Mouse (Mus musculus) adrenal gland, adult 8-10 months (tissue): ENCODE data around the gene Nprl2. TPM values are rescaled to one million over a fixed set of nuclear protein-coding genes. Genes with fewer than 3 reads are reported as not detected.
"Not testable (repeated sequence)": the region's sequence is repeated elsewhere in the genome, so short reads cannot be mapped to it uniquely, and the experiment has no call there.

ENCODE experiments used
- DNase-seq: peaks from one replicate; pipeline ENCODE4 v3.0.0; 2022
- total RNA-seq, 4 experiments: library from RNA; stranded (reverse); gene quantifications; 2 replicates each; pipeline ENCODE4 v1.2.4; 2022

Nprl2 gene
- total RNA-seq, 4 experiments from 2014 or later, result 30.3 to 35.9 (median 32.0) TPM

GRCm38 (mm10) chr9:107553541-107554318 lies 11.7 kb downstream of the Nprl2 start:
- no peak for DNase-seq

DNA sequence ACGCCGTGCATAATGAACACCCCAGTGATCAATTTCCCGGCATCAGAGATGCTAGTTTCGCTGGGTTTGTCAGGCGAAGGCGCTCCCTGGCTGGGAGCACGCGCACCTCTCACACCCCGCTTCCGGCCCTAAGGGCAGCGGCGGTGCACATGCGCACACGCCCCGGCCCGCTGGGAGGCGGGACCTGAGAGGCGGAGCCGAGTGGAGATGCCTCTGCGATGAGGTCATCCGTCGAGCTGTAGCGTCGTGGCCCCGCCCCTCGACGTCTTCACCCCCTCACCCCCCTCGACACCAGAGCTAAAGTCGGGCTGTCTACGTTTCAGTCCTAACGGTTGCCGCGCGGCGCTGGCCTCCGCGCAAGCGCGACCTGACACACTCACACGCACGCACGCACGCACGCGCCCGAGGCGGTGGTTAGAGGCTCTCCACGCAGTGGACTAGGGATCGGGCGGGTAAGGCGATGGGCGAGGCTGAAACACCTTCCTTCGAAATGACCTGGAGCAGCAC lies 12.3 kb downstream of the Nprl2 start:
- DNase-seq, result peak; percentile 94

GRCm38 (mm10) chr9:107555031-107555457 lies 13.0 kb downstream of the Nprl2 start:
- no peak for DNase-seq

GRCm38 (mm10) chr9:107555701-107556100 lies 13.7 kb downstream of the Nprl2 start:
- no peak for DNase-seq

GRCm38 (mm10) chr9:107556346-107556745 lies 14.3 kb downstream of the Nprl2 start:
- DNase-seq, result no peak

DNA sequence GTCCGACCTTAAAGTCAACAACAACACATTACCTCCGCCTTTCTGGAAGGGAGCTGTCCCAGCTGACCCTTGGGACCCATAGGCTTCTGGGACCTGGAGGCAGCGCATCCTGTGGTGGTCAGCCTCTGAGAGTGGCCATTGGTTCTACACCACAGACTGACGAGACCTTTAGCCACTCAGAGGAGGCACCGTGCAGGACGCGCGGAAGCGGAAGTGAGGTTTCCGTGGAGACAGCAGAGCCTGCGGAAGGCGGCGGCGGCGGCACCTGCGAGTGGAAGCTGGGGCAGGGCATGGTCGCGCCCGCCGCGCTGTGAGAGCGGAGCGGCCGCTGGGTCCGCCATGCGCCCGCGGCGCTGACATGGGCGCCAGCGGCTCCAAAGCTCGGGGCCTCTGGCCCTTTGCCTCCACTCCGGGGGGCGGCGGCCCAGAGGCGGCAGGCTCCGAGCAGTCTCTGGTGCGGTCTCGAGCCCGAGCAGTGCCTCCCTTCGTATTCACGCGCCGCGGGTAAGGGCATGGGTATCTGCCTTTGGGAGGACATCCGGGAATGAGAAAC lies 21.1 kb downstream of the Nprl2 start, which contains the start of gene Tusc2:
Gene Tusc2 (plus strand): TSS at position 227 of the 553 bp plus-strand sequence.
- DNase-seq, result peak; percentile 95

DNA sequence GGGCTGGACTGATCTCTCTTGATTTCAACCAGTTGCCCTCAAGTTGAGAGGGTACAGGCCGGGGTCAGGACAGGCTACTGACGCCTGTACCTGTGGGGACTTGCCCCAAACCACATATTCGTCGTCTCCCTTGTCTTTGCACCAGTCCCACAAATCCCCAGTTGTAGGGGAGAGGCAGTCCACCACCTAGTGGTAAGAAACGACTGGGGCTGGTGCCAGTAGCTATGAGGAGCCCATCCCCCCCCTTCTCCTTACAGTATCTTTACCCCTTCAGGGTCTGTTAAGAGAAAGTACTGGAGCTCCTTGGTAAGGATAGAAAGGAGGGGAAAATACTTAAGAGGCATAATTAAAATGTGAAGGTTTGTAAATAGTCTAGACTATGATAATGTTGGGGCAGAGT lies 23.5 kb downstream of the Nprl2 start:
- not testable (repeated sequence) for DNase-seq

DNA sequence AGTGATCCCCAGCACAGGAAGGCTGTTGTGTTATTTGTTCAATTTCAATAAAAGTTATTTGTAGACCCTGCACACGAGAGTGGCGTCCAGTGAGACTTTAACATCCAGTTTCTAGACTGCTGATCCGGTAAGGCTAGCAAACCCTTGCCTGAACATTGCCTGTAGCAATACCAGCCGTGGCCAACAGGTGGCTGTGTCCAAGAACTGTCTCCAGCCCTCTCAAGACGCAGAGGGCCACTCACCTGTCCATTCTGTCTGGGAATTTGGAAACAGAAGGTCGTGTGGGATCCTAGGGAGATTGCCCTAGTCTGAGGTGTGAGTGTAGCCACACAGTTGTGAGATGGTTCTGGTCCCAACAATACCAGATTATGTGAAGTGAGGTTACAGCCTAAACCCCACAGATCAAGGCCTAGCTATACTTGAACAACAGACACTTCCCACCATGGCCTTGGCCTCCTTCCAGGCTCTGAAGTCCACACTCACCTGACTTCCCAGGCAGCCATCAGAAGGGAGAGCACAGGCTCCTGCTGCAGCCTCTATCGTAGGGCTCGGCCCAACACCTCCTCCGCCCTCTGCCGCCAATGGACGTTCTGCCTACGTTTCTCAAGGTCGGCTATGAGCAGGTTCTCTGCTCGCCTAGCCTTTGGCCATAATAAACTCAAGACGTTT lies 24.1 kb downstream of the Nprl2 start:
- no peak for DNase-seq

- DNase-seq, result no peak
Observed at GRCm38 (mm10) chr9:107566855-107567254, 24.8 kb downstream of the Nprl2 start.

DNA sequence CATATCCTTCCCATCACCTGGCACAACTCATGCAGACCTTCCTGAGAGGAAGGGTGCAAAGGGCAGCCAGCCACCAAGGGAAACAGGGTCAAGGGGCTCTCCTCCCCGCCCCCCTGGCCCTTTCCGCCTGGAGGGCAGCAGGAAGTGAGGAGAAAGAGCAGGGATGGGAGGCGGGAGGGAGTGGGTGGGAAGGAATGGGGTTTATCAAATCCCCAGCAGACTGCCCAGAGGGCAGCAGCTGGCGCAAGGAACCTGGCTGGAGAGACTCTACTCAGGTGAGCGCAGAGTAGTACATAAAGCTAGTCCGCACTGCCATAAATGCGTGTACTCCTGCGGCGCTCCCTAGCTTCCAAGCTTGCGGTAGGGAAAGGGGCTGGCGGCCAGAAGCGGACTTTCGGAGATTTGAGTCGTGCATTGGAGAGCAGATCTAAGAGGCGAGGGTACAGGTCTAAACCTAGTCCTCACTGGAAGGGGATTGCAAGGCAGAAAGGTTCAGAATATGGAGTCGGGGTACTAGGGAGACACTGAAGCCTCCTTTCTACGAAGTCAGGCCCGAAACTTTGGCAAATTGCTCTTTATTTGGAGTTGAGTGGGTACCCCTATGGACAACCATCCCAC lies 25.8 kb downstream of the Nprl2 start, which contains the start of gene Hyal2:
Gene Hyal2 (plus strand): TSS at position 244 of the 618 bp plus-strand sequence.
- no peak for DNase-seq

GRCm38 (mm10) chr9:107568331-107569261 lies 26.6 kb downstream of the Nprl2 start:
- DNase-seq, result peak; percentile 82

DNA sequence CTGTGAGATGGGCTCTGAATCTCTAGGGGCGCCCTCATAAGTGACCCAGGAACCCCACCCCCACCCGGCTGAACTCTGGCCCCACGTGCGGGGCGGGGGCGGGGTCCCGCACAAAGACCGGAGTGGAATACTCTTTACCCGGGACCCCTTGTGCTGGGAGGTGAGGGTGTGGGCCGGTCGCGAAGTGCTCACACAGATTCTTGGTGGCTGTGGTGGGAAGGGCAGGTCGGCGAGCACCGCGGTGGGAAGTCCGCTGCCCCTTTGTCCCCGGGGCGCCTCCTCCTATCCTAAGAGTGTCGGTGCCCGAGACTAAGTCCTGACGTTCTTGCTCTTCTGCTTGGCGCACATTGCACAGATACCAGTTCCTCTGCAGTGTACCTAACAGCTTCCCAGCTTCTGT lies 27.2 kb downstream of the Nprl2 start:
- DNase-seq, result no peak

GRCm38 (mm10) chr9:107570016-107570415 lies 28.0 kb downstream of the Nprl2 start:
- no peak for DNase-seq

DNA sequence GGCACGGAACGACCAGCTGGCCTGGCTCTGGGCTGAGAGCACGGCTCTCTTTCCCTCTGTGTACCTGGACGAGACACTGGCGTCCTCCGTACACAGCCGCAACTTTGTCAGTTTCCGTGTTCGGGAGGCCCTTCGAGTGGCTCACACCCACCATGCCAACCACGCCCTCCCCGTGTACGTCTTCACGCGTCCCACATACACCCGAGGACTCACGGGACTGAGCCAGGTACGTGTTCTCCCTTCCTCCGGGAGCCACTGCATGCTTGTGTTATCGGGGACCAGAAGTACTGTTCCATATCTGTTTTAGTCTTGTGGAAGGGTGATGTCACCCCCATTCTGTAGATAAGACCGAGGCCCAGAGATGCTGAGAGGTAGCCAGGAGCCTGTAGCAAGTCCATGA lies 28.8 kb downstream of the Nprl2 start:
- DNase-seq, result no peak

DNA sequence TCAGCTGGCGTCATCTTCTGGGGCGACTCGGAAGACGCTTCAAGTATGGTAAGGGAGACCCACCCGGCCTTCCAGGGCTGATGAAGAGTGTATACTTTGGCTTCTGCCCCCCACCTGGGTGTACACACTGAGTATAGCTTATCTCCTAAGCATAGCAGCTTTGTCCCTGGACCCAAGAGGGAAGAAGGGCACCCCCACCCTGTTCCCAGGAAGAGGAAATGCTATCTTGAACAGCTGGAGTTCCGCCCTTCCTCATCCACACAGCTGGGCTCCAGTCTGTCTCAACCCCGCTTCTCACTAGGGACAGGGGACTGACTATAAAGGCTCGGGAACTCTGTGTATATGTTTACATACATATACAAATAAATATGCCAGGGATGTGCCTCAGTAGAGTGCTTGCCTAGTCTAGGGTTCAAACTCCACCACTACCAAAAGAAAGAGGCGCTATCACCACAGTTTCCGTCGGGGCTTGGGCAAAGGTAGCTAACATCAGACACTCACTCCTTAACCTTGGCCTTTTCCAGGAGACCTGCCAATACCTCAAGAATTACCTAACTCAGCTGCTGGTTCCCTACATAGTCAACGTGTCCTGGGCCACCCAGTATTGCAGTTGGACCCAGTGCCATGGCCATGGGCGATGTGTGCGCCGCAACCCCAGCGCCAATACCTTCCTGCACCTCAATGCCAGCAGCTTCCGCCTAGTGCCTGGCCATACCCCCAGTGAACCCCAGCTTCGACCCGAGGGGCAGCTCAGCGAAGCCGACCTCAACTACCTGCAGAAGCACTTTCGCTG lies 29.7 kb downstream of the Nprl2 start:
- DNase-seq, result no peak

DNA sequence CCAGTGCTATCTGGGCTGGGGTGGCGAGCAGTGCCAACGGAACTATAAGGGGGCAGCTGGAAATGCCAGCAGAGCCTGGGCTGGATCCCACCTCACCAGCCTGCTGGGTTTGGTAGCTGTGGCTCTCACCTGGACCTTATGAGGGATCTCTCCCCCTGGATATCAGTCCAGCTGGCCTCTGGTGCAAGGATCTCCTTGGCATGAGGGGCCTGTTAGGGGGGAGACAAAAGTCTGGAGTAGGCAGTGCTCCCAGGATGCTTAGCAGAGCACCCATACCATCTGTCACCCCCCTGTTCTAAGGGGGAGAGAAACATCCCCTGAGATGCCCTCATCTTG lies 30.3 kb downstream of the Nprl2 start:
- DNase-seq, result no peak

- DNase-seq, result not testable (repeated sequence)
Observed at GRCm38 (mm10) chr9:107573774-107574173, 31.7 kb downstream of the Nprl2 start.

- DNase-seq, result no peak
Observed at GRCm38 (mm10) chr9:107575579-107576356, 33.7 kb downstream of the Nprl2 start.

GRCm38 (mm10) chr9:107576357-107577107 lies 34.5 kb downstream of the Nprl2 start, which contains the start of gene Hyal1:
Hyal1 (plus strand) TSS chr9:107576927.
- peak; percentile 79 for DNase-seq
